Mouse (Mus musculus) testis, adult 2 months (tissue): Measurements from ENCODE around the gene Igsf21. TPM values are rescaled to one million over a fixed set of nuclear protein-coding genes. Genes with fewer than 3 reads are reported as not detected.

ENCODE experiments used
- H3K27ac ChIP-seq: fragments of 200-500 bp; 2 replicates; pipeline ENCODE4 v1.5.1; 2012; ENCODE audit warnings: low read depth, low read length; ENCODE audit not compliant: control insufficient read depth, insufficient read depth
- H3K27me3 ChIP-seq: fragments of 200-500 bp; 2 replicates; pipeline ENCODE4 v1.6.1; 2012; ENCODE audit warnings: mild to moderate bottlenecking, low read length, moderate library complexity; ENCODE audit not compliant: control insufficient read depth, insufficient read depth
- H3K36me3 ChIP-seq: fragments of 200-500 bp; 2 replicates; pipeline ENCODE4 v1.6.1; 2012; ENCODE audit warnings: mild to moderate bottlenecking, low read length; ENCODE audit not compliant: control insufficient read depth, insufficient read depth
- H3K4me1 ChIP-seq: fragments of 200-500 bp; 2 replicates; pipeline ENCODE4 v1.6.1; 2012; ENCODE audit warnings: low read length; ENCODE audit not compliant: control insufficient read depth, insufficient read depth
- H3K4me3 ChIP-seq: fragments of 200-500 bp; 2 replicates; pipeline ENCODE4 v1.5.1; 2012; ENCODE audit warnings: low read depth, mild to moderate bottlenecking, low read length, moderate library complexity, mixed read lengths; ENCODE audit not compliant: control insufficient read depth
- CTCF ChIP-seq: fragments of 200-500 bp; IDR thresholded peaks from 2 replicates; pipeline ENCODE4 v1.5.1; 2012; ENCODE audit warnings: low read depth, mild to moderate bottlenecking, inconsistent platforms, low read length, moderate library complexity; ENCODE audit not compliant: control insufficient read depth, insufficient read depth, insufficient replicate concordance
- POLR2A ChIP-seq: fragments of 200-500 bp; IDR thresholded peaks from 2 replicates; pipeline ENCODE4 v1.6.1; 2012; ENCODE audit warnings: low read depth, mild to moderate bottlenecking, inconsistent platforms, low read length, moderate library complexity; ENCODE audit not compliant: control insufficient read depth
- polyA plus RNA-seq: library from polyadenylated mRNA; depleted of rRNA; stranded (reverse); fragments of >200 nt; gene quantifications from 2 replicates; pipeline ENCODE4 v1.2.3, GENCODE M21; 2012

Gene Igsf21
- polyA plus RNA-seq, 1 experiment, result 0.41 TPM

- TF ChIP-seq POLR2A (no peak), CTCF (no peak)
- Histone ChIP-seq H3K36me3 (no peaks in the 10 kb centered on the region), H3K4me1 (no peaks in the 10 kb centered on the region), H3K27me3 (no peaks in the 10 kb centered on the region), H3K4me3 (no peak overlapping the region), H3K27ac (no peak overlapping the region)
Measured at GRCm38 (mm10) chr4:140140485-140140884, 106.1 kb downstream of the Igsf21 start.

- TF ChIP-seq CTCF (no peak), POLR2A (no peak)
- no peak overlapping the region for H3K4me3 ChIP-seq
- H3K4me1 ChIP-seq, result no peaks in the 10 kb centered on the region
- H3K27me3 ChIP-seq, result no peaks in the 10 kb centered on the region
- no peaks in the 10 kb centered on the region for H3K36me3 ChIP-seq
- no peak overlapping the region for H3K27ac ChIP-seq
Measured at GRCm38 (mm10) chr4:140138846-140139245, 107.7 kb downstream of the Igsf21 start.

- Histone ChIP-seq H3K27me3 (no peaks in the 10 kb centered on the region), H3K36me3 (no peaks in the 10 kb centered on the region), H3K4me3 (no peak overlapping the region), H3K27ac (no peak overlapping the region), H3K4me1 (peaks cover 10% of the 10 kb centered on the region)
- TF ChIP-seq CTCF, result no peak
- TF ChIP-seq POLR2A, result no peak
Measured at GRCm38 (mm10) chr4:140131625-140132321, 114.8 kb downstream of the Igsf21 start.

- Histone ChIP-seq H3K27ac (no peak overlapping the region), H3K4me3 (no peak overlapping the region), H3K4me1 (peaks cover 10% of the 10 kb centered on the region), H3K27me3 (no peaks in the 10 kb centered on the region), H3K36me3 (no peaks in the 10 kb centered on the region)
- no peak for TF ChIP-seq POLR2A
- no peak for TF ChIP-seq CTCF
Measured at GRCm38 (mm10) chr4:140131201-140131600, 115.4 kb downstream of the Igsf21 start.

GRCm38 (mm10) chr4:140129553-140130275, 116.9 kb downstream of the Igsf21 start:
- H3K4me3 ChIP-seq, result no peak overlapping the region
- no peak for TF ChIP-seq CTCF
- no peak for TF ChIP-seq POLR2A
- H3K4me1 ChIP-seq, result peaks cover 10% of the 10 kb centered on the region
- no peaks in the 10 kb centered on the region for H3K27me3 ChIP-seq
- no peaks in the 10 kb centered on the region for H3K36me3 ChIP-seq
- no peak overlapping the region for H3K27ac ChIP-seq

- no peak overlapping the region for H3K27ac ChIP-seq
- H3K4me1 ChIP-seq, result peaks cover 10% of the 10 kb centered on the region
- H3K27me3 ChIP-seq, result no peaks in the 10 kb centered on the region
- no peak overlapping the region for H3K4me3 ChIP-seq
- no peak for TF ChIP-seq CTCF
- no peak for TF ChIP-seq POLR2A
- no peaks in the 10 kb centered on the region for H3K36me3 ChIP-seq
Measured at GRCm38 (mm10) chr4:140128116-140128515, 118.5 kb downstream of the Igsf21 start.

GRCm38 (mm10) chr4:140125806-140126205, 120.8 kb downstream of the Igsf21 start:
- peaks cover 10% of the 10 kb centered on the region for H3K4me1 ChIP-seq
- no peaks in the 10 kb centered on the region for H3K36me3 ChIP-seq
- H3K27ac ChIP-seq, result no peak overlapping the region
- no peak for TF ChIP-seq CTCF
- no peak for TF ChIP-seq POLR2A
- H3K27me3 ChIP-seq, result no peaks in the 10 kb centered on the region
- no peak overlapping the region for H3K4me3 ChIP-seq
